Mouse (Mus musculus): ENCODE measurements around the gene Panx2. TPM values are rescaled to one million over a fixed set of nuclear protein-coding genes. Genes with fewer than 3 reads are reported as not detected.

Panx2 gene
- polyA plus RNA-seq, 1 experiment, result 2.8 TPM

DNA sequence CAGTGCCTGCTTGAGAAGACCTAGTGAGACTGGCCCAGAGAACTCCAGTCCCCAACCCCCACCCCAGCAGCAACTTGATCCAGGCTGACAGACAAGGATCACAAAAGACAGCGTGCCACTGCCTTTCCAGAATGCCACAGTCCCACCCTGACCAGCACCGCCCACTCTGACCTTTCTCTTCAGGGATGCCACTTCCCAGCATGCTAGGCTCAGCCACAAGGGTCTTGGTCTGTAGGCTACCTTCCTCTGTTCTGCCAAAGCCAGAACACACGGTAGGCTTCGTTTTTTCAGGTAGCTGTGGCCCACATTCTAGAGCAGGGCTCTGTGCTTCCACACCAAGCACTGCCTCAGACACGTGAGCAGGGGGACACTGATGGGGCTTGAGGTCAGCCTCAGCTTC, 43.1 kb downstream of the Panx2 start:
- H3K27ac ChIP-seq (ENCODE audit: insufficient read depth, low read length), result no peak overlapping the region
- TF ChIP-seq EP300 (IDR thresholded peaks at IDR 0.05; ENCODE audit: insufficient read depth, low read depth, low read length) (no peak), CTCF (IDR thresholded peaks at IDR 0.05; ENCODE audit: low read depth, low read length) (no peak), POLR2A (IDR thresholded peaks at IDR 0.05; ENCODE audit: insufficient read depth, low read length) (no peak)
- H3K36me3 ChIP-seq (ENCODE audit: control insufficient read depth, insufficient read depth, low read length, poor library complexity, severe bottlenecking), result peaks cover 40% of the 10 kb centered on the region
- no peak overlapping the region for H3K9ac ChIP-seq (ENCODE audit: low read depth, poor library complexity, severe bottlenecking)
- no peak overlapping the region for H3K4me3 ChIP-seq (ENCODE audit: low read depth, low read length)
- H3K27me3 ChIP-seq (ENCODE audit: control insufficient read depth, insufficient read depth, low read length, poor library complexity, severe bottlenecking), result no peaks in the 10 kb centered on the region
- H3K9me3 ChIP-seq (replicated peaks; ENCODE audit: control insufficient read depth, insufficient read depth, low read length, poor library complexity, severe bottlenecking), result no peaks in the 10 kb centered on the region
- no peaks in the 10 kb centered on the region for H3K4me1 ChIP-seq (ENCODE audit: control insufficient read depth, insufficient read depth, low read length)

DNA sequence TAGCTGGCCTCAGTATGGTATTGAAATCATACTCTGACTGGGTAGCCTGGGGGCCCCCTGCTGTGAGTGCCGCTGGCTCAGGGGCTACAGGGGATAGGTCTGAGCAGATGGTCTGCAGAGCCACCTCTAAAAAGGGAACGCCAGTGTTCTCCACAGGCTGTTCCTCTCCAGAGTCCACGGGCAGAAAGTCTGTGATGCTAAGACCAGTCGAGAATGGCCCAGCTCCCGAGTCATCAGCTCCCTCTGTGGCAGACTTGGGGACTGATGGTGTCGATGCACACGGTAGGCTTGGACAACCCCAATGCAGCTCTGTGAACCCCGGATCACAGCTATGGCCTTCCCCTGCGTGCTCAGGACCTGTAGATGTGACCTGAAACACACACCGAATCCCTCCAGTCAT, 44.4 kb downstream of the Panx2 start:
- H3K27ac ChIP-seq (ENCODE audit: insufficient read depth, low read length), result no peak overlapping the region
- peaks cover 51% of the 10 kb centered on the region for H3K36me3 ChIP-seq (ENCODE audit: control insufficient read depth, insufficient read depth, low read length, poor library complexity, severe bottlenecking)
- H3K4me3 ChIP-seq (ENCODE audit: low read depth, low read length), result no peak overlapping the region
- no peak for TF ChIP-seq EP300 (IDR thresholded peaks at IDR 0.05; ENCODE audit: insufficient read depth, low read depth, low read length)
- TF ChIP-seq POLR2A (IDR thresholded peaks at IDR 0.05; ENCODE audit: insufficient read depth, low read length), result no peak
- H3K27me3 ChIP-seq (ENCODE audit: control insufficient read depth, insufficient read depth, low read length, poor library complexity, severe bottlenecking), result no peaks in the 10 kb centered on the region
- no peaks in the 10 kb centered on the region for H3K9me3 ChIP-seq (replicated peaks; ENCODE audit: control insufficient read depth, insufficient read depth, low read length, poor library complexity, severe bottlenecking)
- no peaks in the 10 kb centered on the region for H3K4me1 ChIP-seq (ENCODE audit: control insufficient read depth, insufficient read depth, low read length)
- H3K9ac ChIP-seq (ENCODE audit: low read depth, poor library complexity, severe bottlenecking), result no peak overlapping the region

DNA sequence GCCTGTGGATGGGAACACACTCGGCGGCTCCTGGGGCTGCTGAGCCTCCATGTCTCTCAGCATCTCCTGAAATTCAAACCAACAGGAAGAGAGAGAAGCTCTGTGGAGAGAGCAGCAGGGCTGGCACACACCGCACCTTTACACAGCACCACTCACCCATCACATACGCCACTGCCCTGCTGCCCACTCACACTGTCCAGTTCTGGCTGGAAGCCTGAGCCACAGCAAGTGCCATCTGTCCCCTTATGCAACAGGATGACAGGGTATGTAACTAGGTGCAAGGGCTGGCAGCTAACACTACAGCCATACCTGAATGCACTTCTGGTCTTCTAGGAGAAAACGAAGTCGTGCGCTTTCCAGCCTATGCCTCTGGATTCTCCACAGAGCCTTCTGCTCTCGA, 44.9 kb downstream of the Panx2 start:
- Histone ChIP-seq H3K4me3 (ENCODE audit: low read depth, low read length) (no peak overlapping the region), H3K9me3 (replicated peaks; ENCODE audit: control insufficient read depth, insufficient read depth, low read length, poor library complexity, severe bottlenecking) (no peaks in the 10 kb centered on the region), H3K27me3 (ENCODE audit: control insufficient read depth, insufficient read depth, low read length, poor library complexity, severe bottlenecking) (no peaks in the 10 kb centered on the region), H3K27ac (ENCODE audit: insufficient read depth, low read length) (no peak overlapping the region), H3K9ac (ENCODE audit: low read depth, poor library complexity, severe bottlenecking) (no peak overlapping the region), H3K36me3 (ENCODE audit: control insufficient read depth, insufficient read depth, low read length, poor library complexity, severe bottlenecking) (peaks cover 49% of the 10 kb centered on the region), H3K4me1 (ENCODE audit: control insufficient read depth, insufficient read depth, low read length) (no peaks in the 10 kb centered on the region)
- TF ChIP-seq POLR2A (IDR thresholded peaks at IDR 0.05; ENCODE audit: insufficient read depth, low read length) (no peak), CTCF (IDR thresholded peaks at IDR 0.05; ENCODE audit: low read depth, low read length) (no peak), EP300 (IDR thresholded peaks at IDR 0.05; ENCODE audit: insufficient read depth, low read depth, low read length) (no peak)

DNA sequence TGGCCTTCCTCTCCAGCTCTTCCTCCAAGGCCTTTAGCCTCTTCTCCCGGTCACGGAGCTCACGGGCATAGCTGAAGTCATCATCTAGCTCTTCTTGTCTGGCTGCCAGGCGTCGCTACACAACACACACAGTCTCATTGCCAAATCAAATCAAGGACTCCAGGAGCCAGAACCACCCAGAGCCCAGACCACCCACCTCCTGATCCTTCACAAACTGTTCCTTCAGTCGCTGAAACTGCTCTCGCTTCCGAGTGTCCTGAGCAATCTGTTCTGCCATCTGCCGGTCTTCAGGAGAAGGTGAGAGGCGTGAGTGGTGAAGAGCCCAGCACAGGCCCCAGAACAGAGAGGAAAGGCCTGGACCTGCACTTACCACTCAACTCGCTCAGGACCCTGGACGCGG, 46.5 kb downstream of the Panx2 start:
- Histone ChIP-seq H3K9me3 (replicated peaks; ENCODE audit: control insufficient read depth, insufficient read depth, low read length, poor library complexity, severe bottlenecking) (no peaks in the 10 kb centered on the region), H3K9ac (ENCODE audit: low read depth, poor library complexity, severe bottlenecking) (no peak overlapping the region), H3K4me3 (ENCODE audit: low read depth, low read length) (no peak overlapping the region), H3K27ac (ENCODE audit: insufficient read depth, low read length) (no peak overlapping the region), H3K36me3 (ENCODE audit: control insufficient read depth, insufficient read depth, low read length, poor library complexity, severe bottlenecking) (peaks cover 38% of the 10 kb centered on the region), H3K27me3 (ENCODE audit: control insufficient read depth, insufficient read depth, low read length, poor library complexity, severe bottlenecking) (no peaks in the 10 kb centered on the region), H3K4me1 (ENCODE audit: control insufficient read depth, insufficient read depth, low read length) (no peaks in the 10 kb centered on the region)
- TF ChIP-seq EP300 (IDR thresholded peaks at IDR 0.05; ENCODE audit: insufficient read depth, low read depth, low read length), result no peak

DNA sequence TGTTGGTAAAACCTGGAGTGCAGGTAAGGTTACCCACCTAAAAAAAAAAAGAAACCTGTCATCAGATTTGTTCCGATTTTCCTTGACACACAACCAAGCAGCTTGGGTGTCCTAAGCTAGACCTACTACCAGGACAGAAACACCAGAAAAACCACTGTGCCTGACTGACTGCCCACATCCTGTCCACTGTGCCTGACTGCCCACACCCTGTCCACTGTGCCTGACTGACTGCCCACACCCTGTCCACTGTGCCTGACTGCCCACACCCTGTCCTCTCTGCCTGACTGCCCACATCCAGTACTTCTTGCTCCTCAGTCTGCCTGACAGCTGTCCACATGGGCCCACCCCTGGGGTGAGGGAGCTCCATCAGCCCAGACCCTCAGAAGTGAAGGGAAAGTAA, 47.4 kb downstream of the Panx2 start:
- H3K4me3 ChIP-seq (ENCODE audit: low read depth, low read length), result no peak overlapping the region
- H3K9me3 ChIP-seq (replicated peaks; ENCODE audit: control insufficient read depth, insufficient read depth, low read length, poor library complexity, severe bottlenecking), result no peaks in the 10 kb centered on the region
- TF ChIP-seq POLR2A (IDR thresholded peaks at IDR 0.05; ENCODE audit: insufficient read depth, low read length), result no peak
- no peak for TF ChIP-seq CTCF (IDR thresholded peaks at IDR 0.05; ENCODE audit: low read depth, low read length)
- no peak for TF ChIP-seq EP300 (IDR thresholded peaks at IDR 0.05; ENCODE audit: insufficient read depth, low read depth, low read length)
- no peak overlapping the region for H3K27ac ChIP-seq (ENCODE audit: insufficient read depth, low read length)
- peaks cover 36% of the 10 kb centered on the region for H3K36me3 ChIP-seq (ENCODE audit: control insufficient read depth, insufficient read depth, low read length, poor library complexity, severe bottlenecking)
- H3K9ac ChIP-seq (ENCODE audit: low read depth, poor library complexity, severe bottlenecking), result no peak overlapping the region
- no peaks in the 10 kb centered on the region for H3K27me3 ChIP-seq (ENCODE audit: control insufficient read depth, insufficient read depth, low read length, poor library complexity, severe bottlenecking)
- no peaks in the 10 kb centered on the region for H3K4me1 ChIP-seq (ENCODE audit: control insufficient read depth, insufficient read depth, low read length)

DNA sequence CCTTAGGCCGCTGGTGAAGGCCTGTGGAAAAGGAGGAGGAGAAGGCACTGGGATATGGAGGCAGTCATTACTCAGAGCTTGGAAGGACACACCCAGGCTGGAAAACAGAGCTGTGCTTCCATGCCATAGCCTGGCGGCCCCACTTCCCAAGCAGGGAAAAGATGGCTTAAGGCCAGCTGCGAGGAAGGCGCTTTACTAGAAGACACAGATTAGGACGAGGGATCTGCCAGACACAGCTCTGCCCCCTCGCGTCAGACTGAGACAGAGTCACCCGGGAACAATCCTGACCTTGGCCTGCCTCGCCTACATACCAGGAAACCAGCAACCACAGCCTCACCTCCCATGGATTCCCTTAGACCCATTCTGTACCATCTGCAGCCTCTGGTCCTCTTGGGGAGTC, 50.6 kb downstream of the Panx2 start:
- H3K27ac ChIP-seq (ENCODE audit: insufficient read depth, low read length), result no peak overlapping the region
- TF ChIP-seq EP300 (IDR thresholded peaks at IDR 0.05; ENCODE audit: insufficient read depth, low read depth, low read length) (no peak), POLR2A (IDR thresholded peaks at IDR 0.05; ENCODE audit: insufficient read depth, low read length) (no peak), CTCF (IDR thresholded peaks at IDR 0.05; ENCODE audit: low read depth, low read length) (peak; percentile 43)
- no peaks in the 10 kb centered on the region for H3K4me1 ChIP-seq (ENCODE audit: control insufficient read depth, insufficient read depth, low read length)
- no peaks in the 10 kb centered on the region for H3K27me3 ChIP-seq (ENCODE audit: control insufficient read depth, insufficient read depth, low read length, poor library complexity, severe bottlenecking)
- H3K36me3 ChIP-seq (ENCODE audit: control insufficient read depth, insufficient read depth, low read length, poor library complexity, severe bottlenecking), result peaks cover 30% of the 10 kb centered on the region
- no peaks in the 10 kb centered on the region for H3K9me3 ChIP-seq (replicated peaks; ENCODE audit: control insufficient read depth, insufficient read depth, low read length, poor library complexity, severe bottlenecking)
- no peak overlapping the region for H3K9ac ChIP-seq (ENCODE audit: low read depth, poor library complexity, severe bottlenecking)
- no peak overlapping the region for H3K4me3 ChIP-seq (ENCODE audit: low read depth, low read length)

Measured in ES-Bruce4 (cell line).